Mouse (Mus musculus): ENCODE data around the gene Nxf2. TPM values are rescaled to one million over a fixed set of nuclear protein-coding genes. Genes with fewer than 3 reads are reported as not detected.

Gene Nxf2
- polyA plus RNA-seq (2017; shearing (Covaris generic)): 0.37 TPM

DNA sequence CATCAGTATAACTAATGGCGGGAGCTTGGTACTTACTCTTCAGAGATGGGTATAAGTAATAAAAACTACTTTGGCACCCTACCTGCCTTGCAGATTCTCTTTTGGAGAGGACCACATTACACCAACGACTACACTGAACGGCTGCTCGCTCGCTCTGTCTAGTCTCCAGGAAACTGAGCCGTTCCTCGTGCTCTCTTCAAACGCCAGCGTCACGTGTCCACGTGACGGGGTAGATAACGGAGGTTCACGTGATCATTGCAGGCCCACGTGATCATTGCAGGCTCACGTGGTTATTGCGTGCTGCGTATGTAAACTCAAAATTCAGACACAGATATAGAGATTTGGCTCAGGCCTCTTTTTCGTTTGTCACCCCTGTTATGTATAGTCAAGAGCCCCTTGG is at the start of gene Nxf2:
TSS of gene Nxf2 (minus strand) at position 209 of the 400 bp plus-strand sequence.

DNA sequence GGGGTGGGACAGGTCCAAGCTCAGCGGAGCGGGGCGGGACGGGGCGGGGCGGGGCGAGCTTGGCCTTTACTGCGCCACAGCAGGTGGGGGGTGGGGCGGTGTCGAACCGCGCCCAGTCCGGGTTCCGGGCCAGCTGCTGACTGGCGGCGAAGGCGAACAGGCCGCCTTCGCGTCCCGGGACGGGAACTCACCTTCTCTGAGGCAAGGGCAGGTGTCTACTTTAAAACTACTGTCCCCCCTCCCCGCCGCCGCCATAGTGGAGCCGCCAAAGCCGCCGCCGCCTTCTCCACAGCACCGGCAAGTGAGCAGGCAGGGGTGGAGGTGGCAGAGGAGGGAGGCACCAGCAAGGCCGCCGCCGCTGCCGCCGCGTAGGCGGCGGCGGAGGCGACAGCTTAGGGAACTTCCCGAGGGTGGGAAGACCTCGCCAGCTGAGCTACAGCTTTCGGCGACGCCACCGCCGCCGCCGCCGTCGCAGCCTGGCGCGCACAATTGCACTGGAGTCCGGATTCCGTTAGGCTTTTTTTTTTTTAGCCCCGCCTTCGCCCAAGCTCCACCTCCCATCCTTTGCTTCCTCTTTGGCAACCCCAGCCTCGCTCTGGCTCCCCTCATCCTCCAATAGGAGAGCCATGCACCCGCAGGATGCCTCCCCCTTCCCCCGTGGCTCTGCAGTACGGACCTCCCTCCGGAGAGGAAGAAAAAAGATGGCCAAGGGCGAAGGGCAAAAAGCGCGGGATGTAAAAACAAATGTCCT is 44.3 kb upstream of the Nxf2 start, which contains the start of gene Zmat1:
TSS of gene Zmat1 (minus strand) at position 490 of the 751 bp plus-strand sequence.

Other genes starting within 250 kb of the Nxf2 start
- 2.5 TPM for gene Armcx1, start 246.8 kb downstream of the Nxf2 start, polyA plus RNA-seq (2017; shearing (Covaris generic))
- 2.6 TPM for gene Armcx6, start 213.3 kb downstream of the Nxf2 start, polyA plus RNA-seq (2017; shearing (Covaris generic))
- gene Armcx3, start 208.2 kb downstream of the Nxf2 start, polyA plus RNA-seq (2017; shearing (Covaris generic)): 23.1 TPM
- gene Armcx2, start 155.5 kb downstream of the Nxf2 start, polyA plus RNA-seq (2017; shearing (Covaris generic)): 12.0 TPM
- gene Zmat1, start 44.5 kb upstream of the Nxf2 start, polyA plus RNA-seq (2017; shearing (Covaris generic)): 8.3 TPM
- gene Gm15023, start 212.9 kb upstream of the Nxf2 start, polyA plus RNA-seq (2017; shearing (Covaris generic)): not detected
- gene Tceal6, start 245.9 kb upstream of the Nxf2 start, polyA plus RNA-seq (2017; shearing (Covaris generic)): not detected

Data from inflammation-experienced regulatory T-cells, adult 16 weeks (primary cell).